Mouse (Mus musculus): ENCODE results near the gene Cacfd1. TPM values are rescaled to one million over a fixed set of nuclear protein-coding genes. Genes with fewer than 3 reads are reported as not detected.

The Cacfd1 gene
- polyA plus RNA-seq, 1 experiment = 63.7 TPM

DNA sequence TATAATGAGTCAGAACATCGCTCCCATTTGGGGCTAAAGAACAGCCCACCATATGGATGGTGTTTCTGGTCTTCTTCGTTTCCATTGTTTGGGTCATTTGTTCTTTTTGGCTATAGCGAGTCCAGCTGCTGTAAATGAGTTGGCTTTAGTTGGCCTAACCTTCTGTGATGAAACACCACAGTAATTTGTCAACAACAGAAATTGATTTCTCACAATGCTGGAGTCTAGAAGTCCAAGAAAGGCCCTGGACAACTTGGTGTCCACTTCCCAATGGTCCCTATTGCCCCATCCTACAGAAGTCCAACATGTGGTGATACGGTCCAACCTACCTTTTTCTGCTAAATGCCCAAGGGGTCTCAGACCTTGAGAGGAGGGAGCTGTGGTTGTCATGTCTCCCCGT lies 25.1 kb upstream of the Cacfd1 start:
- no peak for TF ChIP-seq POLR2A (IDR thresholded peaks at IDR 0.05; ENCODE audit: extremely low read depth, insufficient read depth, low read length)
- no peak for TF ChIP-seq CTCF (IDR thresholded peaks at IDR 0.05; ENCODE audit: extremely low read depth, insufficient read depth, low read length)
- Histone ChIP-seq H3K27ac (ENCODE audit: insufficient read depth, low read length) (no peak overlapping the region), H3K4me1 (ENCODE audit: control insufficient read depth, insufficient read depth, low read length) (no peaks in the 10 kb centered on the region), H3K4me3 (ENCODE audit: insufficient read depth, low read length) (no peak overlapping the region)

DNA sequence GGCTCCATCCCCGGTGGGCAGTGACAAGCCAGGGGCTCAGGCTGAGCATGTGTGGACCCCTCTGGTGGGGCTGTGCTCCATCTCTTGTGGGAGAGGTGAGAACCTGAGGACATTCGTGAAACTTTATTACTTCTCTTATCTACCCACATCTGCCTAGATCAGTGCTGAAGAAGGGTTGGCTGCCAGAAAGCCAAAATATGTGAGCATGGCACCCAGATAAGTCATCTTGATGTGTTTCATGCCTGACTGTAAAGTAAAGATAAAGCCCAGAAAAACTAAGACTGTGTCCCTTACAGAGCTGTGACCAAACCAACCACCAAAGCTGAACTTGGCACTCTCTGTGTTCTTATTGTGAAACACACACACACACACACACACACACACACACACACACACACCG lies 15.8 kb upstream of the Cacfd1 start:
- TF ChIP-seq POLR2A (IDR thresholded peaks at IDR 0.05; ENCODE audit: extremely low read depth, insufficient read depth, low read length) (no peak), CTCF (IDR thresholded peaks at IDR 0.05; ENCODE audit: extremely low read depth, insufficient read depth, low read length) (no peak)
- Histone ChIP-seq H3K4me3 (ENCODE audit: insufficient read depth, low read length) (no peak overlapping the region), H3K27ac (ENCODE audit: insufficient read depth, low read length) (no peak overlapping the region), H3K4me1 (ENCODE audit: control insufficient read depth, insufficient read depth, low read length) (no peaks in the 10 kb centered on the region)

DNA sequence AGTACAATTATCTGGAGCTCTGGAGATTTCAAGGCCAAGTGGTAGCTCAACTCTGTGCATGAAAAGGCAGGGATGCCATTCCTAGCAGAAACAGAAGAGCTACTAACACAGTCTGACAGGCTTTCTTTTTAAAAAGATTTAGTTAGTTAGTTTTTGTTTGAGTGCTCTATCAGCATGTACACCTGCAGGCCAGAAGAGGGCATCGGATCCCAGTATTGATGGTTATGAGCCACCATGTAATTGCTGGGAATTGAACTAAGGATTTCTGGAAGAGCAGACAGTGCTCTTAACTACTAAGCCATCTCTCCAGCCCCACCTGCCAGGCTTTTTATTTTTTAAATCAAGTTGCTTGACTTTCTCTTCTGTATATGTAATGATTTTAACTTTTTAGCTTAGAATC lies 12.2 kb upstream of the Cacfd1 start:
- TF ChIP-seq POLR2A (IDR thresholded peaks at IDR 0.05; ENCODE audit: extremely low read depth, insufficient read depth, low read length) = no peak
- no peak for TF ChIP-seq CTCF (IDR thresholded peaks at IDR 0.05; ENCODE audit: extremely low read depth, insufficient read depth, low read length)
- Histone ChIP-seq H3K27ac (ENCODE audit: insufficient read depth, low read length) (no peak overlapping the region), H3K4me3 (ENCODE audit: insufficient read depth, low read length) (no peak overlapping the region), H3K4me1 (ENCODE audit: control insufficient read depth, insufficient read depth, low read length) (no peaks in the 10 kb centered on the region)

DNA sequence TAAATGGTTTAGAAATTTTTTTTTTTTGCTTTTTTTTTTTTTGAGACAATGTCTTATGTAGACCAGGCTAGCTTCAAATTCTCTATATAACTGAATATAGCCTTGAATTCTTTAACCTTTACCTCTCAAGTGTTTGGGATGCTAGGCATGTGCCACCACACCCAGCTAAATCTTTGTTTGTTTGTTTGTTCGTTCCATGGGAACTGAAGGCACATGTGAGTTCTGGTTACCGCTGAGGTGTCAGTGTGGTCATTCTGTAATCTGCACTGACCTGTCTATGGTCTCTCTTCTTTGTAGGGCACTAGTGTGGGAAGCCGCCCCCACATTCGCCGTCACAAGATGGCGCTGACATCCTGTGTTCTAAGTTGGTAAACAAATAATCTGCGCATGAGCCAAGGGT lies 11.7 kb upstream of the Cacfd1 start:
- no peak for TF ChIP-seq POLR2A (IDR thresholded peaks at IDR 0.05; ENCODE audit: extremely low read depth, insufficient read depth, low read length)
- no peak for TF ChIP-seq CTCF (IDR thresholded peaks at IDR 0.05; ENCODE audit: extremely low read depth, insufficient read depth, low read length)
- Histone ChIP-seq H3K4me1 (ENCODE audit: control insufficient read depth, insufficient read depth, low read length) (no peaks in the 10 kb centered on the region), H3K27ac (ENCODE audit: insufficient read depth, low read length) (no peak overlapping the region), H3K4me3 (ENCODE audit: insufficient read depth, low read length) (no peak overlapping the region)

DNA sequence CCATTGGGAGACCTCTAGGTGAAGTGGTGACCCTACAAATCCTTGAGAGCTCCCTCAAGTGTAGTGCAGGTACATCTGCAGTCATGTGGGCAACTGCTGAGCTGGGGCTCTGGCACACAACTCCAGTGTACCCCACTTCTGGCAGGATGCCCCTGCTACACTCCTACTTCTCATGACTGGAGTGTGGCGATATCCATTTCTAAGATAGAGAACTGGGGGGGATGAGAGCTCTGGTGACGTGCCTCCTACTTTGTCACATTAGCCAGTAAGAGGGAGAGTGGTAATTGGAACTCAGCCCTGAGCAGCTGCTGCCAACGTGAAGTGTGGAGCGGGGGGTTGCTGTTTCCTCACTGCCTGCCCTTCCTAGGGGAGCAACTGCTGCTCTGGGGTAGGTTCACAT lies 3.5 kb upstream of the Cacfd1 start:
- no peak overlapping the region for H3K27ac ChIP-seq (ENCODE audit: insufficient read depth, low read length)
- no peak for TF ChIP-seq POLR2A (IDR thresholded peaks at IDR 0.05; ENCODE audit: extremely low read depth, insufficient read depth, low read length)
- no peak for TF ChIP-seq CTCF (IDR thresholded peaks at IDR 0.05; ENCODE audit: extremely low read depth, insufficient read depth, low read length)
- no peak overlapping the region for H3K4me3 ChIP-seq (ENCODE audit: insufficient read depth, low read length)
- H3K4me1 ChIP-seq (ENCODE audit: control insufficient read depth, insufficient read depth, low read length) = peaks cover under 1% of the 10 kb centered on the region; the same call in 1 of the 2 replicates

DNA sequence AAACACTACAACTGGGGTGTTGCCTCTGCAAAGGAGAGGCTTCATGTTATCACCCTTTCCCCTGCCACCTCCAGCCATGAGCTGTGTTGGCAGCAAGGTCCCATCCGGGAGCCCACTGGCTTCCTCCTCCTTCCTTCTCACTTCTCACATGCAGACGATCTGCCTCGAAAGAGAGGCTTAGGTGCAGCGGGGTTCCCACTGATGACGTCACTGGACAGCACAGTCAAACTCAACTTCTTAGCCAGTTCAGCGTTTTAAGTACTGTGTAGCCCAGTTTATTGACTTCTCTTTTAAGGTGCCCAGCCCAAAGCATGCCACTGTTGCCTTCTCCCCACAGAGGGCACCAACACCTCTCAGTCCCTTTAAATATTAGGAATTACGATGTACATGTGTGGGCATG lies 2.0 kb upstream of the Cacfd1 start:
- TF ChIP-seq CTCF (IDR thresholded peaks at IDR 0.05; ENCODE audit: extremely low read depth, insufficient read depth, low read length) (no peak), POLR2A (IDR thresholded peaks at IDR 0.05; ENCODE audit: extremely low read depth, insufficient read depth, low read length) (no peak)
- Histone ChIP-seq H3K27ac (ENCODE audit: insufficient read depth, low read length) (no peak overlapping the region), H3K4me1 (ENCODE audit: control insufficient read depth, insufficient read depth, low read length) (peaks cover 2% of the 10 kb centered on the region; the same call in 1 of the 2 replicates), H3K4me3 (ENCODE audit: insufficient read depth, low read length) (no peak overlapping the region)

DNA sequence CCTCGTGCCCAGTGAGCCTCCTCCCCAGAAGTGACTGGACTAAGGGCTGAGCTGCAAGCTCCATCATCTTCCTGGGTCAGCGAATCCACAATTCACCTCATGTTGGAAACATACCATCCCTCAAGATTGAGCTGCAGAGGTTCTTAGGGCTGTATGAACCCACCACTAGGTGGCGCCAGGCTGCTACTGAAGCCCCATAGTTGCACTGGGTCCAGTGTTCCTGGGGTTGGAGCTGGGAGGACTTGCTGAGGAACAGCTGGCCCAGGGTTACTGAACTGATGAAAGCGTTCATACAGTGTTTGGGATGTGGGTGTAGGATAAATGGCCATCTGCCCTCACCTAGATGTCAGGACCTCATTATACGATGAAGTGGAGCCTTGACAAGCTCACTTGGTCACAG lies 8.1 kb downstream of the Cacfd1 start:
- H3K4me1 ChIP-seq (ENCODE audit: control insufficient read depth, insufficient read depth, low read length) = no peaks in the 10 kb centered on the region
- TF ChIP-seq POLR2A (IDR thresholded peaks at IDR 0.05; ENCODE audit: extremely low read depth, insufficient read depth, low read length) (no peak), CTCF (IDR thresholded peaks at IDR 0.05; ENCODE audit: extremely low read depth, insufficient read depth, low read length) (peak; percentile 91)
- no peak overlapping the region for H3K4me3 ChIP-seq (ENCODE audit: insufficient read depth, low read length)
- H3K27ac ChIP-seq (ENCODE audit: insufficient read depth, low read length) = no peak overlapping the region

DNA sequence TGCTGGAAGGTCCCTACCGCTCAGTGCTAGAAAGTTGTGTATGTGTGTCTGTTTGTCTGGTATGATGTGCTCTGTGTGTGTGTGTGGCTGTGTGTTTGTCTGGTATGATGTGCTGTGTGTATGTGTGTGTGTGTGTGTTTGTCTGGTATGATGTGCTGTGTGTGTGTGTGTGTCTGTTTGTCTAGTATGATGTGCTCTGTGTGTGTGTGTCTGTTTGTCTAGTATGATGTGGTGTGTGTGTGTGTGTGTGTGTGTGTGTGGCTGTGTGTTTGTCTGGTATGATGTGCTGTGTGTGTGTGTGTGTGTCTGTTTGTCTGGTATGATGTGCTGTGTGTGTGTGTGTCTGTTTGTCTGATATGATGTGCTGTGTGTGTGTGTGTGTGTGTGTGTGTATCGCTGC lies 9.8 kb downstream of the Cacfd1 start:
- H3K4me3 ChIP-seq (ENCODE audit: insufficient read depth, low read length) = no peak overlapping the region
- no peaks in the 10 kb centered on the region for H3K4me1 ChIP-seq (ENCODE audit: control insufficient read depth, insufficient read depth, low read length)
- TF ChIP-seq CTCF (IDR thresholded peaks at IDR 0.05; ENCODE audit: extremely low read depth, insufficient read depth, low read length) = no peak
- no peak overlapping the region for H3K27ac ChIP-seq (ENCODE audit: insufficient read depth, low read length)

DNA sequence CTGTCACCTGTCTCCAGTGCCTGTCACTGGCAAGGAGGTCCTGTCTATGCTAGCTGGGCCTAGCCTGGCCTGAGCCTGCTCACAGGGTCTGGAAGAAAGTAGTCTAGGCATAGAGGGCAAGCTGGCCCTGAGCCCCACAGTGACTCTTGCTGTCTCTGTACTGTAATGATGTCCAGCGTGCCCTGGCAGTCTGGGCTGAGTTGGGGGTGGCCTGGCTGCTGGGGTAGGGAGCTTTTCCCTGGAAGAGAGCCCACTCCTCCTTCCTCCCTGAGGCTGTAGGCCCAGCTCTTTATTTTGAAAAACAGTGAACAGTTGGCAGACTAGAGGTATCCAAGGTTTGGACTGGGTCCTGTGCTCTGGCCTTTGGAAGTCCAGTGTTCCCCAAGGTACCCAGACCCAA lies 11.4 kb downstream of the Cacfd1 start:
- no peaks in the 10 kb centered on the region for H3K4me1 ChIP-seq (ENCODE audit: control insufficient read depth, insufficient read depth, low read length)
- H3K4me3 ChIP-seq (ENCODE audit: insufficient read depth, low read length) = no peak overlapping the region
- no peak overlapping the region for H3K27ac ChIP-seq (ENCODE audit: insufficient read depth, low read length)
- TF ChIP-seq POLR2A (IDR thresholded peaks at IDR 0.05; ENCODE audit: extremely low read depth, insufficient read depth, low read length) = peak; percentile 53; the same call in 1 of the 2 replicates
- no peak for TF ChIP-seq CTCF (IDR thresholded peaks at IDR 0.05; ENCODE audit: extremely low read depth, insufficient read depth, low read length)

DNA sequence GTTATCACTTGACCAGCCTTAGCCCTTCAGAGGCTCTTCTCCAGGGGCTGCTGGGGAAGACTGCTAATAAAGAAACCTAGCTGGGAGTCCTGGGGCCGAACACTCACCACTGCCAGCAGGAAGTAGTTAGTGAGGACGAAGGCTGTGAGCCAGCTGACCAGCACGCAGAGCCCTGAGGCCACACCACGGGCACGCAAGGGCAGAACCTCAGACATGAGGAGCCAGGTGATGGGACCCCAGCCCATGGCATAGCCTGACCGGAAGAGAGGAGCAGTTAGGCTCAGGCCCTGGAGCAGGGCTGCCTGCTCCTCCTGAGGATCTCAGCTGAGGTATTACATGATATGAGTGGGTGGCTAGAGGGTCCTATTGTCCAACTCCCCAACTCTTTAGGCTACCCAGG lies 12.9 kb downstream of the Cacfd1 start:
- Histone ChIP-seq H3K27ac (ENCODE audit: insufficient read depth, low read length) (no peak overlapping the region), H3K4me1 (ENCODE audit: control insufficient read depth, insufficient read depth, low read length) (no peaks in the 10 kb centered on the region), H3K4me3 (ENCODE audit: insufficient read depth, low read length) (no peak overlapping the region)
- TF ChIP-seq POLR2A (IDR thresholded peaks at IDR 0.05; ENCODE audit: extremely low read depth, insufficient read depth, low read length) (peak; percentile 3; the same call in 1 of the 2 replicates), CTCF (IDR thresholded peaks at IDR 0.05; ENCODE audit: extremely low read depth, insufficient read depth, low read length) (no peak)

DNA sequence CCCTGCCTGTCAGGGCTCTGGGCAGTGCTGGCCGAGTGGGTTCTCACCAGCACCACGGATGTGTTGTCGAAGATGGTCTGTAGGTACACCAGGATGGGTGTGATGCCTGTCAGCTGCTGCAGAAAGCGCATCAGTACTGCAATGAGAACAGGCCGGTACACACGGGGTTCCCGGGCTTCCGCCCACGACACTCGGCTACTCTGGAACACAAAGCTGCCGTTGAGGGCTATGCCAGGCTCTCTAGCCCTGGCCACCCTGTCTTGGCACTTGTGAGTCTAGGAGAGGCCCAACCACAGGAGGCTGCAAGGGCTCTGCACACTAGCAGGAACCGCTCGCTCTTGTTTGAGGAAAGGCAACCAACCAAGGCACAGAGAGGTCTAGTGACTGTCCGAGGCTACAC lies 14.4 kb downstream of the Cacfd1 start:
- H3K27ac ChIP-seq (ENCODE audit: insufficient read depth, low read length) = no peak overlapping the region
- H3K4me3 ChIP-seq (ENCODE audit: insufficient read depth, low read length) = no peak overlapping the region
- TF ChIP-seq POLR2A (IDR thresholded peaks at IDR 0.05; ENCODE audit: extremely low read depth, insufficient read depth, low read length) (no peak), CTCF (IDR thresholded peaks at IDR 0.05; ENCODE audit: extremely low read depth, insufficient read depth, low read length) (no peak)
- H3K4me1 ChIP-seq (ENCODE audit: control insufficient read depth, insufficient read depth, low read length) = 0 out of 2 replicates have a peak, but pooled peaks cover 2% of the 10 kb centered on the region
